Mouse (Mus musculus) embryonic facial prominence, embryonic 15.5 days (tissue): ENCODE data around the gene Slc2a6. TPM values are rescaled to one million over a fixed set of nuclear protein-coding genes. Genes with fewer than 3 reads are reported as not detected.

Experiments used
- ATAC-seq: fragments of 200-750 bp; cut with Nextera tagmentation; 2 replicates; pipeline ENCODE4 v1.8.0; 2017; ENCODE audit warnings: low read depth, moderate TSS enrichment; ENCODE audit not compliant: insufficient number of reproducible peaks, low FRiP score, low TSS enrichment
- H3K27ac ChIP-seq: fragments of 300-500 bp; sonication (generic); replicated peaks from 2 replicates; pipeline ENCODE4 v1.5.1; 2015; ENCODE audit warnings: mild to moderate bottlenecking, inconsistent platforms
- H3K27me3 ChIP-seq: fragments of 300-500 bp; sonication (generic); 2 replicates; pipeline ENCODE4 v1.6.1; 2015; ENCODE audit warnings: inconsistent platforms
- H3K36me3 ChIP-seq: fragments of 300-500 bp; sonication (generic); 2 replicates; pipeline ENCODE4 v1.6.1; 2015; ENCODE audit warnings: mild to moderate bottlenecking, inconsistent platforms
- H3K4me1 ChIP-seq: fragments of 300-500 bp; sonication (generic); 2 replicates; pipeline ENCODE4 v1.6.1; 2015; ENCODE audit warnings: inconsistent platforms
- H3K4me2 ChIP-seq: fragments of 300-500 bp; sonication (generic); replicated peaks from 2 replicates; pipeline ENCODE4 v1.6.1; 2015; ENCODE audit warnings: mild to moderate bottlenecking, inconsistent platforms
- H3K4me3 ChIP-seq: fragments of 300-500 bp; sonication (generic); replicated peaks from 2 replicates; pipeline ENCODE4 v1.5.1; 2015; ENCODE audit warnings: mild to moderate bottlenecking, inconsistent platforms
- H3K9ac ChIP-seq: fragments of 300-500 bp; sonication (generic); 2 replicates; pipeline ENCODE4 v1.6.1; 2015; ENCODE audit warnings: inconsistent platforms
- H3K9me3 ChIP-seq: fragments of 300-500 bp; sonication (generic); replicated peaks from 2 replicates; pipeline ENCODE4 v1.6.1; 2016; ENCODE audit warnings: inconsistent platforms
- WGBS: fragments of 180-500 bp; shearing (Covaris S2); methylation state at CpG from one replicate; pipeline ENCODE4 v1.1.7; 2015; 5-methylcytosine and 5-hydroxymethylcytosine counted together
- polyA plus RNA-seq: library from polyadenylated mRNA; unstranded; fragments of >200 nt; fragmentation: Nextera tagmentation; extraction: Ambion mirVana; gene quantifications from 2 replicates; pipeline ENCODE4 v1.2.1, GENCODE M21; 2015

Slc2a6 gene
- polyA plus RNA-seq, 1 experiment from 2014 or later: 1.1 TPM

DNA sequence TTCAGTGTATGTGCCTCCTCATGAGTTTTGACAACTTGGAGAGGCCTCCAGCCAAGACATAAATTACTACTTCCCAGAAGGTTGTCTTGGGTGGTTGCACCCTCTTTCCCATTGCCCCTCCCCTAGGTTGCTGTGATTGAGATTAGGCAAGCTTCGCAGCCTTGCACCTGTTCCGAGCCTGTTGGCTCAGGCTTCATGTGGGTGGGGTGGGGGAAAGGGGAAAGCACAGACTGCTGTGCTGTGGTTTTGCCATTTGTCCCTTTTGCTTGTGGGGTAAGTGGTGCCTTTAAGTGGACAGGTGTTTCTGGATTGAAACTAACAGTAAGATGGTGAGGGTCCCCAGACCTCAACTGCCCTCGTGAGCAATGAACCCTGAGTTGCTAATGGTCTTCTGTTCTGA lies 8.2 kb upstream of the Slc2a6 start:
- H3K27me3 ChIP-seq: 0 out of 2 replicates have a peak, but pooled peaks cover 2% of the 10 kb centered on the region
- H3K4me3 ChIP-seq: no peak overlapping the region
- no peak overlapping the region for H3K4me2 ChIP-seq
- no peak overlapping the region for H3K9ac ChIP-seq
- no peak for ATAC-seq
- H3K27ac ChIP-seq: no peak overlapping the region
- no peaks in the 10 kb centered on the region for H3K36me3 ChIP-seq
- no peaks in the 10 kb centered on the region for H3K9me3 ChIP-seq
- 0 out of 2 replicates have a peak, but pooled peaks cover 12% of the 10 kb centered on the region for H3K4me1 ChIP-seq
- 57% methylated on average over 3 of the region's 3 CpGs for WGBS

DNA sequence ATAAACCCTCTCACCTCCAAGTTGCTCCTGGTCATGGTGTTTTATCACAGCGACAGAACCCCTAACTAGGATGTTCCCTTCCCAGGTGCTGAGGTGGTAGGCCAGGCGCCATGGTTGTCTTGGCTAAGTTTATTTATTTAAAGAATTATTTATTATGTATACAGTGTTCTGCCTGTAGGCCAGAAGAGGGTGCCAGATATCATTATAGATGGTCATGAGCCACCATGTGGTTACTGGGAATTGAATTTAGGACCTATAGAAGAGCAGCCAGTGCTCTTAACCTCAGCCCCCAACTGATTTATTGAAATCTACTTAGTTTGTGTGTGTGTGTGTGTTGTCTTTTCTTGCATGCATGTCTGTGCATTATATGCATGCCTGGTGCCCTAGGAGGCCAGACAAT lies 4.6 kb upstream of the Slc2a6 start:
- H3K4me2 ChIP-seq: no peak overlapping the region
- no peak overlapping the region for H3K4me3 ChIP-seq
- H3K4me1 ChIP-seq: peaks cover 13% of the 10 kb centered on the region; the same call in 1 of the 2 replicates
- no peak for ATAC-seq
- peaks cover 9% of the 10 kb centered on the region; the same call in 1 of the 2 replicates for H3K27me3 ChIP-seq
- WGBS: 65% methylated on average over 2 of the region's 2 CpGs
- H3K27ac ChIP-seq: no peak overlapping the region
- no peaks in the 10 kb centered on the region for H3K9me3 ChIP-seq
- H3K9ac ChIP-seq: no peak overlapping the region
- no peaks in the 10 kb centered on the region for H3K36me3 ChIP-seq

DNA sequence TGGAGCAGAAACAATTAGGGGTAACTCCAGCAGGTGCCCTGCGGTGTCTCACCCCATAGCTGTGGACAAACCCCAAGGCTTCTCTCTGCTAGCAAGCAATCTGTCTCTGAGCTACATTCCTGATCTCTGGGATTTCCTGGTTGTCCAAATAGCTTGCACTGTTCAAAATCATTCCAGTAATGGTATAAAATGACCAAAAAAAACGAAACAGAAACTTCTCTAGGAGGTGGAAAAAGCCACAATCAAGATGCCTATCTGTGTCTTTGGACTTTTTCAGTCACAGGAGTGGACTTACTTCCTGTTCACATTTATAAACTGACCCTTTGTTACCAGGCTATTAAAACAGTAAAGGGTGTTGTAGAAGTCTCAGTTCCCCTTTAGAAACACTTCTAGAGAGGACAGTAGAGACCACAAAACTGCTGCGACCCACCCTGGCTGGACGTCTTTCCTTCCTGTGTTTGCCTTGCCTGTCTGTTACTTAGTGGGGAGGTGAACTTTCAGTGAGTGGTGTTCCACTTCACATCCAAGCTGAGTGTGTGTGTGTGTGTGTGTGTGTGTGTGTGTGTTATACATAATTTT lies 728 bp upstream of the Slc2a6 start:
- Histone ChIP-seq H3K27ac (no peak overlapping the region), H3K4me3 (no peak overlapping the region), H3K9ac (no peak overlapping the region), H3K4me2 (peak overlapping the region; percentile 57; the same call in 1 of the 2 replicates), H3K36me3 (no peaks in the 10 kb centered on the region), H3K27me3 (peaks cover 9% of the 10 kb centered on the region; the same call in 1 of the 2 replicates), H3K9me3 (no peaks in the 10 kb centered on the region), H3K4me1 (peaks cover 9% of the 10 kb centered on the region; the same call in 1 of the 2 replicates)
- 66% methylated on average over 4 of the region's 4 CpGs for WGBS
- ATAC-seq: no peak

DNA sequence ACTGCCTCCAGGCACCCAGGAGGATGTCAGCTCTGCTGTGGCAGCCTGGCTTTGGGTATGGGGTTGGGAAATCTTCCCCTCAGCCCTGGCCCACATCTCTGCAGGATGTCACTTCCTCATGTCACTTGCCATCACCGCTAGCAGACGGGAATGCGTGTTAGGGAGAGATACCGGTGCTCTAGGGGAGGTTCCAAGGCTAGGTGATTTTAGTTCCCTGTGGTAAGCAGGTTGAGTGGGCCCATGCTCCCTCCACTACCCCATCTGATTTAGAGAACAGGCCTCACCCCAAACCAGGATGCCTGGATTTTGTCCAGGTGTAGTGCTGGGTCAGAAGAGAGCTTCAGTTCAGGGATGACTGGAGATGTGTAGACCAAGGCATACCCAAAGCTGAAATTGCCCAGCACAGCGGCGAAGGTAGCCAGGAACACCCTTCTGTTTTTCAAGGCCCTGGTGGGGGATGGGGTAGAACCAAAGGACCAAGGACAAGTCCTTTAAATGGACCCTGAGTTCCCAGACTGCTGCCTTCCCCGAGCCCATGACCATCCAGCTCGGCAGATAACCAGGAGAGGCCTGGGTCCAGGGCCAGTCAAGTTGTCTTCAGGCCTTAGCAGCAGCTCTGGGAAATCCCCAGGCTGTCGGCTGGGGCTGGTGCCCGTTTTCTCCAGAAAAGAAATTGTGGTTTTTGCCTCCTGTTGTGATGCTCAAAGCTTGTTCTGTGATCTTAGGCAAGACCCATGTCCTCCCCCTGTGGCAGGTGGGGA lies 761 bp downstream of the Slc2a6 start:
- H3K4me1 ChIP-seq: peaks cover 9% of the 10 kb centered on the region; the same call in 1 of the 2 replicates
- H3K4me3 ChIP-seq: no peak overlapping the region
- WGBS: 72% methylated on average over 10 of the region's 10 CpGs
- no peak overlapping the region for H3K9ac ChIP-seq
- no peaks in the 10 kb centered on the region for H3K9me3 ChIP-seq
- no peaks in the 10 kb centered on the region for H3K36me3 ChIP-seq
- no peak overlapping the region for H3K4me2 ChIP-seq
- peaks cover 9% of the 10 kb centered on the region; the same call in 1 of the 2 replicates for H3K27me3 ChIP-seq
- no peak for ATAC-seq
- no peak overlapping the region for H3K27ac ChIP-seq

DNA sequence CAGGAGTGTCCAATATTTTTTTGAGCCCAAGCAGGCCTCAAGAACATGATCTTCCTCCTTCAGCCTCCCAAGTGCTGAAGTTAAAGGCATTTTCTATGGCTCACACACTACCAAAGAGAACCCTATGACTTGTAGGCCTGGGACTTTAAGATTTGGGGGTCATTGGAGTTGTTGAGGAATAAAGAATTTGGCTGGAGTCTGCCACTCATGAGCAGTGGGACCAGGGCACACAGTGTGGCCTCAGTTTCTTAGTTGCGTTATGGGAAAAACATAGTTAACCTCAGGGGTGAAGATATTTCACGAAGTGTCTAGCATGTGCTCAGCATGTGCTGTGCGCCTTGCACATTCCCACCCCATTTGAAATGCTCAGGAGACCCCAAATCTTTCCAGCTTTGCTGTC lies 1.5 kb downstream of the Slc2a6 start:
- Histone ChIP-seq H3K4me1 (peaks cover 9% of the 10 kb centered on the region; the same call in 1 of the 2 replicates), H3K36me3 (no peaks in the 10 kb centered on the region), H3K9ac (no peak overlapping the region), H3K27me3 (peaks cover 9% of the 10 kb centered on the region; the same call in 1 of the 2 replicates), H3K9me3 (no peaks in the 10 kb centered on the region), H3K4me2 (no peak overlapping the region), H3K27ac (no peak overlapping the region), H3K4me3 (no peak overlapping the region)
- 83% methylated on average over 3 of the region's 3 CpGs for WGBS
- no peak for ATAC-seq

DNA sequence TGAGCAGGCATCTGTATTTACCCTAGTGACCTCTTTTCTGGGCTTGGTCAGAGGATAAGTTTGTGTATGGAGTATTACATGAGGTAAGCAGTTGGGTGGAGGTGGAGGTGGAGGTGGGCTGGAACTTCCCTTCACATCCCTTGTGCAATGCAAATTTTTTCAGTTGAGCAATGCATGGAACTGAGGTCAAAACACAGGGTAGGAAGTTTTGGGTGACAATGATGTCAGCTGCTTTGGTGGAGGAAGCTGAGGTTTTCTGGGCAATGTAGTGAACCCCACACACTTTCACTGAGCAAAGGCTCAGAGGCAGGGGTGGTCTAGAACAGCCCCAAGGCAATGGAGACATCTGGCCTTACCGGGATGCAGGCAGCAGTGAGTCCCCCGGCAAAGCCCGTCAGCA lies 2.3 kb downstream of the Slc2a6 start:
- H3K36me3 ChIP-seq: no peaks in the 10 kb centered on the region
- no peaks in the 10 kb centered on the region for H3K9me3 ChIP-seq
- H3K27me3 ChIP-seq: peaks cover 9% of the 10 kb centered on the region; the same call in 1 of the 2 replicates
- no peak overlapping the region for H3K27ac ChIP-seq
- H3K4me1 ChIP-seq: peaks cover 9% of the 10 kb centered on the region; the same call in 1 of the 2 replicates
- WGBS: 71% methylated on average over 3 of the region's 3 CpGs
- no peak overlapping the region for H3K4me3 ChIP-seq
- ATAC-seq: no peak
- no peak overlapping the region for H3K4me2 ChIP-seq
- H3K9ac ChIP-seq: no peak overlapping the region

DNA sequence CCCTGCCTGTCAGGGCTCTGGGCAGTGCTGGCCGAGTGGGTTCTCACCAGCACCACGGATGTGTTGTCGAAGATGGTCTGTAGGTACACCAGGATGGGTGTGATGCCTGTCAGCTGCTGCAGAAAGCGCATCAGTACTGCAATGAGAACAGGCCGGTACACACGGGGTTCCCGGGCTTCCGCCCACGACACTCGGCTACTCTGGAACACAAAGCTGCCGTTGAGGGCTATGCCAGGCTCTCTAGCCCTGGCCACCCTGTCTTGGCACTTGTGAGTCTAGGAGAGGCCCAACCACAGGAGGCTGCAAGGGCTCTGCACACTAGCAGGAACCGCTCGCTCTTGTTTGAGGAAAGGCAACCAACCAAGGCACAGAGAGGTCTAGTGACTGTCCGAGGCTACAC lies 3.7 kb downstream of the Slc2a6 start:
- Histone ChIP-seq H3K27me3 (peaks cover 4% of the 10 kb centered on the region; the same call in 1 of the 2 replicates), H3K36me3 (peaks cover 9% of the 10 kb centered on the region), H3K9ac (no peak overlapping the region), H3K27ac (no peak overlapping the region), H3K4me3 (no peak overlapping the region), H3K9me3 (no peaks in the 10 kb centered on the region), H3K4me2 (no peak overlapping the region), H3K4me1 (peaks cover 9% of the 10 kb centered on the region; the same call in 1 of the 2 replicates)
- 83% methylated on average over 14 of the region's 14 CpGs for WGBS
- no peak for ATAC-seq

DNA sequence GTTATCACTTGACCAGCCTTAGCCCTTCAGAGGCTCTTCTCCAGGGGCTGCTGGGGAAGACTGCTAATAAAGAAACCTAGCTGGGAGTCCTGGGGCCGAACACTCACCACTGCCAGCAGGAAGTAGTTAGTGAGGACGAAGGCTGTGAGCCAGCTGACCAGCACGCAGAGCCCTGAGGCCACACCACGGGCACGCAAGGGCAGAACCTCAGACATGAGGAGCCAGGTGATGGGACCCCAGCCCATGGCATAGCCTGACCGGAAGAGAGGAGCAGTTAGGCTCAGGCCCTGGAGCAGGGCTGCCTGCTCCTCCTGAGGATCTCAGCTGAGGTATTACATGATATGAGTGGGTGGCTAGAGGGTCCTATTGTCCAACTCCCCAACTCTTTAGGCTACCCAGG lies 5.2 kb downstream of the Slc2a6 start:
- 63% methylated on average over 6 of the region's 6 CpGs for WGBS
- ATAC-seq: no peak
- Histone ChIP-seq H3K9me3 (no peaks in the 10 kb centered on the region), H3K4me3 (no peak overlapping the region), H3K4me1 (peaks cover under 1% of the 10 kb centered on the region; the same call in 1 of the 2 replicates), H3K27ac (no peak overlapping the region), H3K9ac (no peak overlapping the region), H3K27me3 (no peaks in the 10 kb centered on the region; the same call in 1 of the 2 replicates), H3K36me3 (peaks cover 24% of the 10 kb centered on the region), H3K4me2 (no peak overlapping the region)

DNA sequence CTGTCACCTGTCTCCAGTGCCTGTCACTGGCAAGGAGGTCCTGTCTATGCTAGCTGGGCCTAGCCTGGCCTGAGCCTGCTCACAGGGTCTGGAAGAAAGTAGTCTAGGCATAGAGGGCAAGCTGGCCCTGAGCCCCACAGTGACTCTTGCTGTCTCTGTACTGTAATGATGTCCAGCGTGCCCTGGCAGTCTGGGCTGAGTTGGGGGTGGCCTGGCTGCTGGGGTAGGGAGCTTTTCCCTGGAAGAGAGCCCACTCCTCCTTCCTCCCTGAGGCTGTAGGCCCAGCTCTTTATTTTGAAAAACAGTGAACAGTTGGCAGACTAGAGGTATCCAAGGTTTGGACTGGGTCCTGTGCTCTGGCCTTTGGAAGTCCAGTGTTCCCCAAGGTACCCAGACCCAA lies 6.7 kb downstream of the Slc2a6 start:
- ATAC-seq: no peak
- H3K4me2 ChIP-seq: no peak overlapping the region
- H3K4me3 ChIP-seq: no peak overlapping the region
- no peaks in the 10 kb centered on the region for H3K4me1 ChIP-seq
- H3K9ac ChIP-seq: no peak overlapping the region
- no peaks in the 10 kb centered on the region for H3K27me3 ChIP-seq
- no peaks in the 10 kb centered on the region for H3K9me3 ChIP-seq
- peaks cover 39% of the 10 kb centered on the region for H3K36me3 ChIP-seq
- WGBS: 89% methylated on average over 1 of the region's 1 CpGs
- no peak overlapping the region for H3K27ac ChIP-seq

DNA sequence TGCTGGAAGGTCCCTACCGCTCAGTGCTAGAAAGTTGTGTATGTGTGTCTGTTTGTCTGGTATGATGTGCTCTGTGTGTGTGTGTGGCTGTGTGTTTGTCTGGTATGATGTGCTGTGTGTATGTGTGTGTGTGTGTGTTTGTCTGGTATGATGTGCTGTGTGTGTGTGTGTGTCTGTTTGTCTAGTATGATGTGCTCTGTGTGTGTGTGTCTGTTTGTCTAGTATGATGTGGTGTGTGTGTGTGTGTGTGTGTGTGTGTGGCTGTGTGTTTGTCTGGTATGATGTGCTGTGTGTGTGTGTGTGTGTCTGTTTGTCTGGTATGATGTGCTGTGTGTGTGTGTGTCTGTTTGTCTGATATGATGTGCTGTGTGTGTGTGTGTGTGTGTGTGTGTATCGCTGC lies 8.3 kb downstream of the Slc2a6 start:
- 86% methylated on average over 2 of the region's 2 CpGs for WGBS

DNA sequence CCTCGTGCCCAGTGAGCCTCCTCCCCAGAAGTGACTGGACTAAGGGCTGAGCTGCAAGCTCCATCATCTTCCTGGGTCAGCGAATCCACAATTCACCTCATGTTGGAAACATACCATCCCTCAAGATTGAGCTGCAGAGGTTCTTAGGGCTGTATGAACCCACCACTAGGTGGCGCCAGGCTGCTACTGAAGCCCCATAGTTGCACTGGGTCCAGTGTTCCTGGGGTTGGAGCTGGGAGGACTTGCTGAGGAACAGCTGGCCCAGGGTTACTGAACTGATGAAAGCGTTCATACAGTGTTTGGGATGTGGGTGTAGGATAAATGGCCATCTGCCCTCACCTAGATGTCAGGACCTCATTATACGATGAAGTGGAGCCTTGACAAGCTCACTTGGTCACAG lies 10.0 kb downstream of the Slc2a6 start:
- WGBS: 48% methylated on average over 5 of the region's 5 CpGs
- no peaks in the 10 kb centered on the region for H3K27me3 ChIP-seq
- ATAC-seq: 0 out of 2 replicates have a peak, but pooled peaks have one; percentile 17
- no peaks in the 10 kb centered on the region for H3K9me3 ChIP-seq
- peaks cover 63% of the 10 kb centered on the region for H3K36me3 ChIP-seq
- no peak overlapping the region for H3K9ac ChIP-seq
- no peak overlapping the region for H3K4me2 ChIP-seq
- H3K4me3 ChIP-seq: no peak overlapping the region
- H3K4me1 ChIP-seq: no peaks in the 10 kb centered on the region
- no peak overlapping the region for H3K27ac ChIP-seq

More for the DNA sequence above, 8.3 kb downstream of the Slc2a6 start:
- ATAC-seq: no peak
- Histone ChIP-seq H3K4me2 (no peak overlapping the region), H3K4me1 (no peaks in the 10 kb centered on the region), H3K36me3 (peaks cover 55% of the 10 kb centered on the region), H3K9ac (no peak overlapping the region; the same call in 1 of the 2 replicates), H3K9me3 (no peaks in the 10 kb centered on the region), H3K4me3 (no peak overlapping the region), H3K27me3 (no peaks in the 10 kb centered on the region), H3K27ac (no peak overlapping the region)
